Mouse (Mus musculus) heart, adult 11 months (tissue): ENCODE results near the gene Prcd.

Experiments
- DNase-seq: peaks from one replicate; pipeline ENCODE4 v3.0.0; 2022

Prcd gene

GRCm38 (mm10) chr11:116694250-116695193 is 41.2 kb downstream of the Prcd start:
- DNase-seq: peak; percentile 98

- DNase-seq: peak; percentile 94
Measured at GRCm38 (mm10) chr11:116695194-116695880, 42.0 kb downstream of the Prcd start.

- no peak for DNase-seq
Measured at GRCm38 (mm10) chr11:116696426-116696825, 43.1 kb downstream of the Prcd start.

GRCm38 (mm10) chr11:116697521-116697920 is 44.2 kb downstream of the Prcd start:
- DNase-seq: no peak

- DNase-seq: no peak
Measured at GRCm38 (mm10) chr11:116701377-116701841, 48.1 kb downstream of the Prcd start.

GRCm38 (mm10) chr11:116704336-116705035 is 51.2 kb downstream of the Prcd start:
- DNase-seq: peak; percentile 95

GRCm38 (mm10) chr11:116705204-116705608 is 51.9 kb downstream of the Prcd start:
- DNase-seq: peak; percentile 97

- no peak for DNase-seq
Measured at GRCm38 (mm10) chr11:116706363-116706762, 53.0 kb downstream of the Prcd start.

GRCm38 (mm10) chr11:116710171-116710570 is 56.8 kb downstream of the Prcd start:
- DNase-seq: no peak

GRCm38 (mm10) chr11:116710793-116711192 is 57.5 kb downstream of the Prcd start:
- no peak for DNase-seq

GRCm38 (mm10) chr11:116714052-116714451 is 60.7 kb downstream of the Prcd start:
- no peak for DNase-seq
